Mouse (Mus musculus): ENCODE data around the gene Pgls. TPM values are rescaled to one million over a fixed set of nuclear protein-coding genes. Genes with fewer than 3 reads are reported as not detected.
A peak's percentile ranks its signal among the peaks of the same experiment; 100 is the strongest.

Pgls gene
- polyA plus RNA-seq, 2 experiments: 141 to 255 TPM

DNA sequence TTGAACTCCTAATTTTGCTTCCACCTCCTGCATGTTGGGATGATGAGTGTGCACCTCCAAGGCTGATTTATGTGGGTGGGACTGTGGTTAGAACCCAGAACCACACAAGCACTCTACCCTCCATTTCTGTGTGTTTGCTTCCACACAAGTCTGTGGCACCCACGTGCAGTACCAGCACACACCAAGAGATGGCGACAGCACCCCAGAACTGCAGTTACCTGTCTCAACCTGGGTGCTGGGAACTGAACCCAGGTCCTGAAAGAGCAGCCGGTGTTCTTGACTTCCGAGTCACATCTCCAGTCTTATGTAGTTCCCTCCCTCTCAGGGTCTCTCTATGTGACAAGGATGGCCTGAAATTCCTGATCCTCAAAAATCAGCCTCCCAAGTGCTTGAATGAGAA is 28.0 kb upstream of the Pgls start:
- Histone ChIP-seq H3K36me3 (ENCODE audit: control insufficient read depth, insufficient read depth, low read length) (no peaks in the 10 kb centered on the region), H3K4me3 (replicated peaks; ENCODE audit: low read length) (no peak overlapping the region), H3K9ac (ENCODE audit: low read depth, low read length, severe bottlenecking) (no peak overlapping the region), H3K9me3 (ENCODE audit: control insufficient read depth, low read length) (peaks cover 4% of the 10 kb centered on the region), H3K4me1 (ENCODE audit: control insufficient read depth, insufficient read depth, low read length) (peaks cover 9% of the 10 kb centered on the region), H3K4me2 (replicated peaks; ENCODE audit: low read depth, low read length, severe bottlenecking) (no peak overlapping the region), H3K27ac (replicated peaks; ENCODE audit: low read depth, low read length) (no peak overlapping the region), H3K27me3 (ENCODE audit: control insufficient read depth, insufficient read depth, low read length) (peaks cover 58% of the 10 kb centered on the region)
- TF ChIP-seq POLR2A (IDR thresholded peaks at IDR 0.05; ENCODE audit: borderline replicate concordance, extremely low read depth, insufficient read depth, insufficient read length): no peak
- ATAC-seq (ENCODE audit: low FRiP score, low read depth) (no peak), DNase-seq (ENCODE audit: low spot score) (no peak)
- 84% methylated on average over 4 of the region's 4 CpGs for WGBS

DNA sequence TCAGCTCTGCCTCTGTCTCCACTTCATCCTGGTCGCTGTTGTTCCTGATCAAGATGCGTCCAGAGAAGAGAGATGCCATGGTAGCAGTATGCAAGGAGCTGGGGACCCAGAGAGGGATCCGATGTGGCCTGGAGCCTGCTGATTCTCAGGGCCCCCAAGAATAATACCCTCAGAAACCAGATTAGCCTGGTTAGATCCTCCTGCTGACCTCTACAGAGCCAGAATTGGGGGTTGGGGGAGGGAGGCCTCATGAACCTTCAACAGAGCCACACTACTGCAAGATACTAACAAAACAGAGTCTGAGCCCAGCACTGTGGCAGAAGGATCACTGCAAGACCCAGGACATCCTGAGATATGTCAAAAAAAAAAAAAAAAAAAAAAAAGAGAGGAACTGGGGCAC is 25.5 kb upstream of the Pgls start, which contains the start of gene Nxnl1:
Nxnl1 (minus strand) TSS at position 101 of the 400 bp plus-strand sequence.
- 70% methylated on average over 3 of the region's 3 CpGs for WGBS
- peaks cover 23% of the 10 kb centered on the region for H3K4me1 ChIP-seq (ENCODE audit: control insufficient read depth, insufficient read depth, low read length)
- H3K9ac ChIP-seq (ENCODE audit: low read depth, low read length, severe bottlenecking): no peak within 1 kb of the TSS
- ATAC-seq (ENCODE audit: low FRiP score, low read depth): no peak
- no peak for DNase-seq (ENCODE audit: low spot score)
- H3K27me3 ChIP-seq (ENCODE audit: control insufficient read depth, insufficient read depth, low read length): peaks cover 34% of the 10 kb centered on the region
- no peak for TF ChIP-seq POLR2A (IDR thresholded peaks at IDR 0.05; ENCODE audit: borderline replicate concordance, extremely low read depth, insufficient read depth, insufficient read length)
- no peak within 1 kb of the TSS for H3K27ac ChIP-seq (replicated peaks; ENCODE audit: low read depth, low read length)
- H3K4me3 ChIP-seq (replicated peaks; ENCODE audit: low read length): no peak within 1 kb of the TSS
- no peak within 1 kb of the TSS for H3K4me2 ChIP-seq (replicated peaks; ENCODE audit: low read depth, low read length, severe bottlenecking)
- no peaks in the 10 kb centered on the region for H3K36me3 ChIP-seq (ENCODE audit: control insufficient read depth, insufficient read depth, low read length)
- H3K9me3 ChIP-seq (ENCODE audit: control insufficient read depth, low read length): peaks cover 4% of the 10 kb centered on the region

DNA sequence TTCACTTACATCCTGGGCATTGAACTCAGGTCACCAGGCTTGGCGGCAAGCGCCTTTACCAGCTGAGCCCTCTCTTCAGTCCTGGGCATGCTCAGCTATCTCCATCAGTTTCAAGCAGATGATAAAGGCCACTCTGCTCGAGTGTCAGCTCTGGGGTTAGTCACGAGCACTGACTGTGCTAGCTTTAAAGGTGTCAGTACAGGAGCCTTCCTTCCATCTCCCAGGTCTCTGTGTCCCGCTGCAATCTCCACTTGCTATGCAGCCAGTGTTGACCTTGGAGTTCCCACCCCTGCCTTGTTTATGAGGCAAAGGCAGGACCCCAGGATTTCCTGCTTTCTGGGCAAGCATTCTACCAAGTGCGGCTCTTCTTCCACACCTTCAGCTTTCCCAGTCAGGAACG is 24.4 kb upstream of the Pgls start:
- Histone ChIP-seq H3K36me3 (ENCODE audit: control insufficient read depth, insufficient read depth, low read length) (no peaks in the 10 kb centered on the region), H3K27me3 (ENCODE audit: control insufficient read depth, insufficient read depth, low read length) (peaks cover 23% of the 10 kb centered on the region), H3K4me3 (replicated peaks; ENCODE audit: low read length) (no peak overlapping the region), H3K27ac (replicated peaks; ENCODE audit: low read depth, low read length) (no peak overlapping the region), H3K4me2 (replicated peaks; ENCODE audit: low read depth, low read length, severe bottlenecking) (no peak overlapping the region), H3K9ac (ENCODE audit: low read depth, low read length, severe bottlenecking) (no peak overlapping the region), H3K4me1 (ENCODE audit: control insufficient read depth, insufficient read depth, low read length) (peaks cover 26% of the 10 kb centered on the region), H3K9me3 (ENCODE audit: control insufficient read depth, low read length) (peaks cover 4% of the 10 kb centered on the region)
- no peak for TF ChIP-seq POLR2A (IDR thresholded peaks at IDR 0.05; ENCODE audit: borderline replicate concordance, extremely low read depth, insufficient read depth, insufficient read length)
- 71% methylated on average over 7 of the region's 7 CpGs for WGBS
- ATAC-seq (ENCODE audit: low FRiP score, low read depth) (no peak), DNase-seq (ENCODE audit: low spot score) (no peak)

DNA sequence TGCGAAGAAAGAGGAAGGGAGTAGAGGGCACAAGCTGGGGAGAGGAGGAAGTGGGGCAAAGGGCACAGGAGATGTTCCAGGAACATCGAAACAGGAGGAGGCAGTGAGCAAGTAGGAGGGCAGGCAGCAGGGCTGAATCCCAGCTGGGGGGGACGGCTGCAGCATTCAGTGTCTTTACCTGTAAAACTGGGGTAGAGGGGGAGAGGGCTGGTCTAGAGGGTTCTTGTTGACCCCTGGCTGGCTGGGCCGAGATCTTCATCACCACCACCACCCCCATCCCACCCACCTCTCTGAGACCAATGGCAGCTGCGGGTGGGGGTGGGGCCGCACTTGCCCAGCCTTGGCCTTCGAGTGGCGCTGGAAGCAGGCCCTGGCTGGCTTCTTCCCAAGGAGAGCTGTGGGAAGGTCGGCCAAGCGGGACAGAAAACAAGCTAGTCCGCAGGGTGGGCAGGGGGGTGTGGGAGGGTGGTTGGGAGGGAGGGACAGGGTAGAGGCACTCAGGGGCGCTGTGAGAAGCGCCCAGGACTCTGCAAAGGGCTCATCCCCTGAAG is 23.5 kb upstream of the Pgls start, which contains the start of gene Slc27a1:
Slc27a1 (plus strand) TSS at position 496 of the 551 bp plus-strand sequence.
- Histone ChIP-seq H3K36me3 (ENCODE audit: control insufficient read depth, insufficient read depth, low read length) (no peaks in the 10 kb centered on the region), H3K27me3 (ENCODE audit: control insufficient read depth, insufficient read depth, low read length) (peaks cover 14% of the 10 kb centered on the region; the same call in 1 of the 2 replicates), H3K9ac (ENCODE audit: low read depth, low read length, severe bottlenecking) (peak within 1 kb of the TSS; percentile 66), H3K4me1 (ENCODE audit: control insufficient read depth, insufficient read depth, low read length) (peaks cover 31% of the 10 kb centered on the region), H3K4me3 (replicated peaks; ENCODE audit: low read length) (peak within 1 kb of the TSS; percentile 54), H3K9me3 (ENCODE audit: control insufficient read depth, low read length) (peaks cover 4% of the 10 kb centered on the region), H3K27ac (replicated peaks; ENCODE audit: low read depth, low read length) (peak within 1 kb of the TSS; percentile 81), H3K4me2 (replicated peaks; ENCODE audit: low read depth, low read length, severe bottlenecking) (peak within 1 kb of the TSS; percentile 88)
- no peak for TF ChIP-seq POLR2A (IDR thresholded peaks at IDR 0.05; ENCODE audit: borderline replicate concordance, extremely low read depth, insufficient read depth, insufficient read length)
- WGBS: 15% methylated on average over 13 of the region's 13 CpGs
- no peak for DNase-seq (ENCODE audit: low spot score)
- ATAC-seq (ENCODE audit: low FRiP score, low read depth): no peak

DNA sequence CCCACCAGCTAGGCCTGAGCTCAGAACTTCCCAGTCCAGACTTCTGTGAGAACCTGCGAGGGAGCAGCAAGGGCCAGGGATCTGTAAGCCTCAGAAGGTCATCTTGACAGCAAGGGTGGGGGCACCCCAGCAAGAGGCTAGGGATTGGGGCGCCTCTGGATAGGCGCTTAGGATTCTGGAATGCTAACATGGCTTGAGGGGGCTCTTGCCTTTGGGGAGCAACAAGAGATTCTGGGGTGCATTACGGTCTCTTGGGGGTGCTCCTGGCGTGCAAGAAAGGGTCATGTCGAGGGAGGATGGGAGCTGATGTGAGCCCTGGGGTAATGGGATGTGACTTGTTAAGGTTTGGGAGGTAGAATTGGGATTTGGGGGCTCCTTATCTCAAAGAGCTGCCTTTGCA is 23.0 kb upstream of the Pgls start:
- peaks cover 11% of the 10 kb centered on the region; the same call in 1 of the 2 replicates for H3K27me3 ChIP-seq (ENCODE audit: control insufficient read depth, insufficient read depth, low read length)
- H3K9me3 ChIP-seq (ENCODE audit: control insufficient read depth, low read length): peaks cover 4% of the 10 kb centered on the region
- H3K36me3 ChIP-seq (ENCODE audit: control insufficient read depth, insufficient read depth, low read length): no peaks in the 10 kb centered on the region
- no peak for ATAC-seq (ENCODE audit: low FRiP score, low read depth)
- H3K27ac ChIP-seq (replicated peaks; ENCODE audit: low read depth, low read length): peak overlapping the region; percentile 81; the same call in 1 of the 2 replicates
- no peak for TF ChIP-seq POLR2A (IDR thresholded peaks at IDR 0.05; ENCODE audit: borderline replicate concordance, extremely low read depth, insufficient read depth, insufficient read length)
- H3K4me3 ChIP-seq (replicated peaks; ENCODE audit: low read length): peak overlapping the region; percentile 54
- DNase-seq (ENCODE audit: low spot score): no peak
- peak overlapping the region; percentile 66; the same call in 1 of the 2 replicates for H3K9ac ChIP-seq (ENCODE audit: low read depth, low read length, severe bottlenecking)
- H3K4me2 ChIP-seq (replicated peaks; ENCODE audit: low read depth, low read length, severe bottlenecking): peak overlapping the region; percentile 88
- H3K4me1 ChIP-seq (ENCODE audit: control insufficient read depth, insufficient read depth, low read length): peaks cover 31% of the 10 kb centered on the region
- WGBS: 15% methylated on average over 6 of the region's 6 CpGs

Measured in limb, embryonic 14.5 days (tissue).